Mouse (Mus musculus) embryonic facial prominence, embryonic 15.5 days (tissue): ENCODE results near the gene Epha5. TPM values are rescaled to one million over a fixed set of nuclear protein-coding genes. Genes with fewer than 3 reads are reported as not detected.

Experiments
- ATAC-seq: fragments of 200-750 bp; cut with Nextera tagmentation; 2 replicates; pipeline ENCODE4 v1.8.0; 2017; ENCODE audit warnings: low read depth, moderate TSS enrichment; ENCODE audit not compliant: insufficient number of reproducible peaks, low FRiP score, low TSS enrichment
- H3K27ac ChIP-seq: fragments of 300-500 bp; sonication (generic); replicated peaks from 2 replicates; pipeline ENCODE4 v1.5.1; 2015; ENCODE audit warnings: mild to moderate bottlenecking, inconsistent platforms
- H3K27me3 ChIP-seq: fragments of 300-500 bp; sonication (generic); 2 replicates; pipeline ENCODE4 v1.6.1; 2015; ENCODE audit warnings: inconsistent platforms
- H3K36me3 ChIP-seq: fragments of 300-500 bp; sonication (generic); 2 replicates; pipeline ENCODE4 v1.6.1; 2015; ENCODE audit warnings: mild to moderate bottlenecking, inconsistent platforms
- H3K4me1 ChIP-seq: fragments of 300-500 bp; sonication (generic); 2 replicates; pipeline ENCODE4 v1.6.1; 2015; ENCODE audit warnings: inconsistent platforms
- H3K4me2 ChIP-seq: fragments of 300-500 bp; sonication (generic); replicated peaks from 2 replicates; pipeline ENCODE4 v1.6.1; 2015; ENCODE audit warnings: mild to moderate bottlenecking, inconsistent platforms
- H3K4me3 ChIP-seq: fragments of 300-500 bp; sonication (generic); replicated peaks from 2 replicates; pipeline ENCODE4 v1.5.1; 2015; ENCODE audit warnings: mild to moderate bottlenecking, inconsistent platforms
- H3K9ac ChIP-seq: fragments of 300-500 bp; sonication (generic); 2 replicates; pipeline ENCODE4 v1.6.1; 2015; ENCODE audit warnings: inconsistent platforms
- H3K9me3 ChIP-seq: fragments of 300-500 bp; sonication (generic); replicated peaks from 2 replicates; pipeline ENCODE4 v1.6.1; 2016; ENCODE audit warnings: inconsistent platforms
- WGBS: fragments of 180-500 bp; shearing (Covaris S2); methylation state at CpG from one replicate; pipeline ENCODE4 v1.1.7; 2015; 5-methylcytosine and 5-hydroxymethylcytosine counted together
- polyA plus RNA-seq: library from polyadenylated mRNA; unstranded; fragments of >200 nt; fragmentation: Nextera tagmentation; extraction: Ambion mirVana; gene quantifications from 2 replicates; pipeline ENCODE4 v1.2.1, GENCODE M21; 2015

Gene Epha5
- polyA plus RNA-seq, 1 experiment from 2014 or later: 5.6 TPM

DNA sequence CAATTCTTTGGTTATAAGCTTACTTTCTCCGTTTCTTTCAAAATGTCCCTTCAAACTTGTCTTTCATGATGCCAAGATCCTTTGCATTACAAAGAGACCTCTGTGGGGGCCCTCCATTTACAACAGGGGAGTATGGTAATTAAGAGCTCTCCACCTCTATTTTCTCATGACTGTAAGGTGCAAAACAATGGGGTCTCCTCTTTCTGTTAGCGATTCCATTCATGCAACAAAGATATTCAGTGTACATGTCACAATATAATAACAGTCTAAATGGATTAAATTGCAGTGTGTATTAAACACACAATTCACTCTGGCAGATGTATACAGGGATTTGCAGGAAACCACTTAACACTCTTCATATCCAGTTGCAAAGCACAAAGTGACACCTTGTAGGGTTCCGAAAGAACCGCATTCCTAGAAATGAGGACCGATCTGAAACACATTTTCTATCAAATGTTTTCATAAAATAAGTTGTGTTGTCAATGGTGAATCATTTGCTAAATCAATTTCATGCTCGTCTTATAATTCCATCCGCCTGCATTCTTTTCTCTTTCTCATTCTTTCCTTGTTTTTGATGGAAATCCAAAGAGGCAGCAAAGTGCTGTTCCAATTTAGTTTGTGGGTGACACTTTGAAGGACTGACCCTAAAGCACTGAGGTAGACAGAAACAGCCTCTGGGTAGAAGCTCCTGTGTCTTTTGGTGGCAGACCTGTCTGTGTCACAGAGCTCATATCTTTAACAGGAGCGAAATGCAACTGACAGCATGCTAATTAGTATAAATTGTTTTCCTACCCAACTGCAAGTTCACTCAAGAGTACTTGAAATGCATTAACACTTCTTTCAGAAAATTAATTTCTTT, 118.1 kb downstream of the Epha5 start:
- Histone ChIP-seq H3K4me3 (no peak overlapping the region), H3K27me3 (no peaks in the 10 kb centered on the region), H3K27ac (no peak overlapping the region), H3K36me3 (no peaks in the 10 kb centered on the region), H3K4me1 (no peaks in the 10 kb centered on the region), H3K9ac (no peak overlapping the region), H3K4me2 (no peak overlapping the region), H3K9me3 (no peaks in the 10 kb centered on the region)
- no peak for ATAC-seq
- WGBS: 24% methylated on average over 8 of the region's 8 CpGs

- Histone ChIP-seq H3K36me3 (no peaks in the 10 kb centered on the region), H3K9ac (no peak overlapping the region), H3K27me3 (no peaks in the 10 kb centered on the region), H3K9me3 (no peaks in the 10 kb centered on the region), H3K4me3 (no peak overlapping the region), H3K27ac (no peak overlapping the region), H3K4me2 (no peak overlapping the region), H3K4me1 (no peaks in the 10 kb centered on the region)
- 46% methylated on average over 3 of the region's 3 CpGs for whole genome bisulfite sequencing
- no peak for ATAC-seq
Observed at GRCm38 (mm10) chr5:84289429-84289977, 127.7 kb downstream of the Epha5 start.

DNA sequence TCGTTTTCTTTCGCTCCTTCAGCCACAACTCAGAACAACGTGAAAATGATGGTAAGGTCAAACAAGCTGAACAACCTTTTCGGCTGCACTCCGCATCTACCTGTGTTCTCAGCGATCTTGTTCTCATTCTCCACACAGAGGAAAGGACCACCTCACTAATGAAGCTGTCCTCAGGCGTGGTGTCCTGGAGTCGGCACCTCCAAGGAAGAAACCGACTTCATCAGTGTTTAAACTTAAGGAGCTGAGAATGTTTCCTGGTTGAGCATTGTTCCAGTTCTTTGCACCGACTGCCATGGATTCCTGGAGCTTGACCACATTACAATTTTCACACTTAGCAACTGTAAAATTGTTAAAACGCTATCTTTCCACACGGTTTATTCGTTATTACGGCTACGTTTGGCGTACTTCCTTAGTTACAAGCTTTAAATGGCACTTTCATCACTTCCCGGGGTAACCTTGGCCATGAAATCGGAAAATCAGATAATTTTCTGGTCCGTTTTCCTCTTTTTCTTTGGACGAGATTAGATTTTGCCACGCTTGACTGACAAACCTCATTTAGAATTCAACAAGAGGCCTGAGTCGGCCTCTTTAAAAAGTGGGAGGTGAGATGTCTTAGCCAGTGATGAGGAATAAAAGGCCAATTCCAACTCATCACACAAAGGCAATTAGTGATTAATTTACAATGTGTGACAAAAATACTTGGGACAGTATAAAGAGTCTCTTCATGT, 135.7 kb downstream of the Epha5 start:
- WGBS: 59% methylated on average over 22 of the region's 22 CpGs
- H3K9me3 ChIP-seq: no peaks in the 10 kb centered on the region
- no peaks in the 10 kb centered on the region for H3K36me3 ChIP-seq
- no peak overlapping the region for H3K4me2 ChIP-seq
- H3K4me3 ChIP-seq: no peak overlapping the region
- H3K9ac ChIP-seq: no peak overlapping the region
- H3K4me1 ChIP-seq: no peaks in the 10 kb centered on the region
- H3K27ac ChIP-seq: no peak overlapping the region
- no peak for ATAC-seq
- no peaks in the 10 kb centered on the region for H3K27me3 ChIP-seq

DNA sequence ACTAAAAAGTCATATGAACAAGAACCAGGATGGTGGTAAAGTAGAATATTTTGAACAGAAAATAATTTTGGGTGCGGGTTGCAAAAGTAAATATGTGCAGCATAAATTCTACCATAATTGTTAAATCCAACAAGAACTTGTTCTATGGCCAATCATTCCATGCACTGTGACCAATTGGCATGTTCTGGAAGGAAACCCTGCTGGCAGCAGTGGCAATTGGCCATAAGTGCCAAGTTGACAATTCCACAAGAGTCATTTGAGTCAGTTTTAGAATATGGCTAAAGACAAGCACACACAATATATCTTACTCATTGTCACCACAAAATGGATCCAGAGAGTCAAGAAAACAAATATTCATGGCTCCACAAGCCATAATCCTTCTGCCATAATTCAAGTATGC, 140.2 kb downstream of the Epha5 start:
- Histone ChIP-seq H3K9ac (no peak overlapping the region), H3K27ac (no peak overlapping the region), H3K9me3 (no peaks in the 10 kb centered on the region), H3K36me3 (no peaks in the 10 kb centered on the region), H3K4me3 (no peak overlapping the region), H3K4me2 (no peak overlapping the region), H3K27me3 (no peaks in the 10 kb centered on the region), H3K4me1 (no peaks in the 10 kb centered on the region)
- 79% methylated on average over 1 of the region's 1 CpGs for WGBS
- ATAC-seq: no peak

DNA sequence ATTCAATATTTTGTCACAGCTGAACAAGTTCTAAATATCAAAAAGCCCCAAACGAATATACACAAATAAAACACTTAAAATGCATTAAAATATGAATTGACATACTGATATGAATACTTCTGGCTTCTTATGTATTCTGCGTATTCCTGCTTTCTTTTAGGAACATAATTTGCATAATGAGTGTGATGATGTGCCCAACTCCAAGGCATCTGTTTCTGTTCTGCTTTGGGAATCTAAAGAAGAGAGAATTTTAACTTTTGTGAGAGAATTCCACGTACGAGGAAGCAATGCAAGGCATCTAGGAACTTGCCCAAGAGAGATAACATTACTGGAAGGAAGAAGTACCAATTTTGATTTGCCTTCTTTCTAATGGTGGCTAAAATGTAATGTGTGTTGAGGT, 151.8 kb downstream of the Epha5 start:
- WGBS: 61% methylated on average over 4 of the region's 4 CpGs
- Histone ChIP-seq H3K27me3 (no peaks in the 10 kb centered on the region), H3K9ac (no peak overlapping the region), H3K36me3 (no peaks in the 10 kb centered on the region), H3K9me3 (no peaks in the 10 kb centered on the region), H3K27ac (no peak overlapping the region), H3K4me2 (no peak overlapping the region), H3K4me1 (no peaks in the 10 kb centered on the region), H3K4me3 (no peak overlapping the region)
- no peak for ATAC-seq

GRCm38 (mm10) chr5:84263999-84264398, 153.2 kb downstream of the Epha5 start:
- Histone ChIP-seq H3K4me3 (no peak overlapping the region), H3K9me3 (no peaks in the 10 kb centered on the region), H3K4me2 (no peak overlapping the region), H3K9ac (no peak overlapping the region), H3K36me3 (no peaks in the 10 kb centered on the region), H3K4me1 (no peaks in the 10 kb centered on the region), H3K27me3 (no peaks in the 10 kb centered on the region), H3K27ac (no peak overlapping the region)
- ATAC-seq: no peak
- WGBS: 28% methylated on average over 6 of the region's 6 CpGs

- H3K36me3 ChIP-seq: no peaks in the 10 kb centered on the region
Observed at GRCm38 (mm10) chr5:84229971-84230370, 187.2 kb downstream of the Epha5 start.

GRCm38 (mm10) chr5:84208609-84209008, 208.6 kb downstream of the Epha5 start:
- H3K27ac ChIP-seq: no peak overlapping the region
- no peaks in the 10 kb centered on the region for H3K4me1 ChIP-seq
- no peaks in the 10 kb centered on the region for H3K36me3 ChIP-seq
- H3K4me3 ChIP-seq: no peak overlapping the region
- H3K27me3 ChIP-seq: no peaks in the 10 kb centered on the region
- no peak for ATAC-seq
- H3K9me3 ChIP-seq: no peaks in the 10 kb centered on the region
- H3K9ac ChIP-seq: no peak overlapping the region
- no peak overlapping the region for H3K4me2 ChIP-seq
- WGBS: 72% methylated on average over 2 of the region's 2 CpGs

More at GRCm38 (mm10) chr5:84229971-84230370, 187.2 kb downstream of the Epha5 start:
- H3K4me3 ChIP-seq: no peak overlapping the region
- H3K9ac ChIP-seq: no peak overlapping the region
- no peaks in the 10 kb centered on the region for H3K9me3 ChIP-seq
- no peak overlapping the region for H3K27ac ChIP-seq
- ATAC-seq: no peak
- H3K4me2 ChIP-seq: no peak overlapping the region
- no peaks in the 10 kb centered on the region for H3K27me3 ChIP-seq
- H3K4me1 ChIP-seq: no peaks in the 10 kb centered on the region

- no peaks in the 10 kb centered on the region for H3K27me3 ChIP-seq
- no peak overlapping the region for H3K4me3 ChIP-seq
- H3K9ac ChIP-seq: no peak overlapping the region
- ATAC-seq: no peak
- H3K9me3 ChIP-seq: no peaks in the 10 kb centered on the region
- WGBS: 75% methylated on average over 3 of the region's 3 CpGs
- no peak overlapping the region for H3K4me2 ChIP-seq
- H3K27ac ChIP-seq: no peak overlapping the region
- H3K36me3 ChIP-seq: no peaks in the 10 kb centered on the region
- no peaks in the 10 kb centered on the region for H3K4me1 ChIP-seq
Observed at GRCm38 (mm10) chr5:84193348-84193747, 223.8 kb downstream of the Epha5 start.

GRCm38 (mm10) chr5:84184189-84184588, 233.0 kb downstream of the Epha5 start:
- Histone ChIP-seq H3K36me3 (no peaks in the 10 kb centered on the region), H3K27ac (no peak overlapping the region), H3K4me3 (no peak overlapping the region), H3K9me3 (no peaks in the 10 kb centered on the region), H3K4me1 (no peaks in the 10 kb centered on the region), H3K4me2 (no peak overlapping the region), H3K27me3 (no peaks in the 10 kb centered on the region), H3K9ac (no peak overlapping the region)
- no peak for ATAC-seq
- WGBS: 88% methylated on average over 8 of the region's 8 CpGs

- no peak overlapping the region for H3K9ac ChIP-seq
- no peak overlapping the region for H3K4me3 ChIP-seq
- H3K4me2 ChIP-seq: no peak overlapping the region
- no peak overlapping the region for H3K27ac ChIP-seq
- no peaks in the 10 kb centered on the region for H3K4me1 ChIP-seq
- WGBS: 54% methylated on average over 2 of the region's 2 CpGs
- H3K9me3 ChIP-seq: no peaks in the 10 kb centered on the region
- ATAC-seq: no peak
- no peaks in the 10 kb centered on the region for H3K36me3 ChIP-seq
- no peaks in the 10 kb centered on the region for H3K27me3 ChIP-seq
Observed at GRCm38 (mm10) chr5:84153095-84153494, 264.1 kb downstream of the Epha5 start.
